Mouse (Mus musculus) cerebellum, postnatal 14 days (tissue): ENCODE results near the gene Cdkl3.
A peak's percentile ranks its signal among the peaks of the same experiment; 100 is the strongest.
"Not testable (repeated sequence)": the region's sequence is repeated elsewhere in the genome, so short reads cannot be mapped to it uniquely, and the experiment has no call there.

Source experiments
- DNase-seq, 2 experiments: peaks; one replicate each; pipeline ENCODE4 v3.0.0; 2021; ENCODE audit warnings: mixed read lengths in 2 of 2

Gene Cdkl3

DNA sequence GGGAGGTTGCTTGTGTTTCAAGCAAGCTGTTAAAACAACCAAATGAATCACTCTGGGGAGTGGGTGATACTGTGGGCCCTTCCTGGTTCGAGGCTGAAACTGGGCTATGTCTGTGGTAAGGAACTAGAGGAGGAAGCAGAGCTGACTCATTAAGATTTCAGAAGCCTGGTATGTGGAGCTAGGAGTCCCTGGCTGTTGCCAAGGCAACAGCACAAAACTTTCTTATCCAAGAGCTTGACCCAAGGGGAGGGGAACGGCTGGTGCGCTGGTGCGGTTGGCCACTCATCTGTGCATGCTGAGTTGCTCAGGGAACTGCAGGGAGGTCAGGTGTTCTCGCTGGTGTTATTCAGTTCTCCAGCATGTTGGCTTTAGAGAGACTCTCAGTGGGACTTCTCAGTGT, 76.0 kb downstream of the Cdkl3 start:
- no peak for DNase-seq

DNA sequence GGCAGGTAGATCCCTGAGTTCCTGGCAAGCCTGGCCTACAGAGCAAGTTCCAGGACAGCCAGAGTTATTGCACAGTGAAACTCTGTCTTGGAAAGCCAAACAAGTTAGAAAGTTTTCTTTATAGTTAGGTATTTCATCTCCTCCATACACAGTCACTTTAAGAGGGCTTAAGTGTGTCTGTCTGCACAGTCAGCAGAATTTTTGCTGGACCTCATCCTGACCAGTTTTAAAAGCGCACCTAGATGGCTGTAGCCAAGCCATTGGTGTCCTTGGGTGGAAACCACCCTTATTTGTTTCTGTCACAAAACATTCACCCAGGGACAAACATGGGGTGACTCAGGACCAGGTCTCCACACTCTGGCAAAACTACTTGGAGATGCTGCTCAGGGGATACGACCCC, 76.6 kb downstream of the Cdkl3 start:
- no peak for DNase-seq

DNA sequence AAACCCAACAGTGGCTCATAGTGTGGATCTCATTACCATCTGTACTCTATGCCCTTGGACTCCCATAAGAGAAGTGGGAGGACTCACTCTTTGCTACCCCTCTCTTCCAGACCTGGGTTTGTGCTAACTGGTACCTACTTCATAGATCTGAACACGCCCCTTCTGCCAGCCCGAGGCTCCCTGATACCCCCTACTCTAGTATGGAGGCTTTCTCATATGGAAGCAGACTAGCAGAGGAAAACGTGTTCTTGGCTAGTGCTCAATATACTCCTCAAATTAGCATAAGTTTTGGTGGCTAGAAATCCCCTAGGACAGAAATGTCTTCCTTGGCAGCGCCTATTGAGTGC, 81.8 kb downstream of the Cdkl3 start:
- no peak for DNase-seq

DNA sequence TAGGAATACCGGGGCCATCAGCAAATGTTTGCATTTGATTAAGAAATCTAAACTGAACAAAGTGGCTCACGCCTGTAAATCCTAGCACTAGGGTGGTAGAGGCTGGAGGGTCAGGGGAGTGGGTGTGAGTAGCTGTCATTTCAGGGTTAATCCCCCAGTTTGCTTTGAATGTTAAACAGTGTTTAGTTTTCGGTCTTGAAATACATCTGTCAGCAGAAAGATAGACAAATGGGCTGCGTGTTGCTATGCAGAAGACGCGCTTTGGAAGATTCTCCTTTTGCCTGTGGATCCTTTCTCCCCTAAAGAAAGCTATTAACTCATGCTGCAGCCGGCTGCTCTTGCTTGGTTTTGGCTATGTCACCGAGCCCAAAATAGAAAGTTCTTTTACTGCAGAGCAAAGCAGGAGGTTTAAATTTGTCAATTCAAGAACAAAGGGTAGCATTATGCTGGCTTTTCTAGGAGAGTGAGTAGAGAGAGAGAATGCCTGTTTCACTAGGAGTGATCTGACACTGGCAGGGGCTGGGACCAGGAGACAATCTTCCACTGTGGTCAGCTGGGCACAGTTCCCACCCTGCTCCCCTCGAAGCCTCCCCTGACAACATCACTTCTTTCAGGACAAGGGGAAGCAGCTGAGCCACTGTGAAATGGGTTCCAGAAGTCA, 82.3 kb downstream of the Cdkl3 start:
- DNase-seq = peak in 1 of 2 experiments; percentile 24

DNA sequence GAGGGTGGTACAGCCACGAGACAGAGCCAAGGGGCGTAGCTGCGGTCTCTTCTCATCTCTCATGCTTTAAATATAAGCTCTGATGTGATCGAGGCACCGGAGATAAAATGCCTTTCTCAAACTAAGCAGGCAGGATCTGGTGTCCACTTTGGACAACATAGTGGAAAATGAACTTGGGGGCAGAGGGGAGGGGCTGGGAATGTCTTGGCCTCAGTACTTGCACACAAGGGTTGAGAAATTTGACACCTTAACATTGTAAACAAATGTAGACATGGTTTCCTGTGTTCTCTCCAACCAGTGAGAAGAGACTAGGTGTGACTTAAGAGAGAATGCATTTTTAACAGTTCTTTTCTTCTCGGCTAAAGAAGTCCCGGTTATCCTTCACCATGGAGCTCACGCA, 85.3 kb downstream of the Cdkl3 start:
- DNase-seq = no peak

DNA sequence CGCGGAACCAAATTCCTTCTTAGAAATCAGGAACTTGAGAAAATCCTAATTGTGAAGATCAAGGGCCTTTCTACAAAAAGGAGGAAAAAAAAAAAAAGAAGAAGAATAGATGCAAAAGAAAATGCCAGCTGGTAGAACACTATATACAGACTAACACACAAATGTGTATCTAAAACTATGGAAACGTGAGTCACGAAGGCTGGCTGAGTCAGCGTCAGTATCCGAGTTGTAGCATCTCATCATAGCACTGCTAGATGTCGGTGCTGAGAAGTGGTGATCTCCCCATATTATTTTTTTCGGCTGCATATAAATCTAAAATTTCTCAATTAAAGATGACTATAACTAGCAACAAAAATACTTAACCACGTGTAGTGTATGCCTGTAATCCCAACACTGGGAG, 87.2 kb downstream of the Cdkl3 start:
- DNase-seq = no peak

DNA sequence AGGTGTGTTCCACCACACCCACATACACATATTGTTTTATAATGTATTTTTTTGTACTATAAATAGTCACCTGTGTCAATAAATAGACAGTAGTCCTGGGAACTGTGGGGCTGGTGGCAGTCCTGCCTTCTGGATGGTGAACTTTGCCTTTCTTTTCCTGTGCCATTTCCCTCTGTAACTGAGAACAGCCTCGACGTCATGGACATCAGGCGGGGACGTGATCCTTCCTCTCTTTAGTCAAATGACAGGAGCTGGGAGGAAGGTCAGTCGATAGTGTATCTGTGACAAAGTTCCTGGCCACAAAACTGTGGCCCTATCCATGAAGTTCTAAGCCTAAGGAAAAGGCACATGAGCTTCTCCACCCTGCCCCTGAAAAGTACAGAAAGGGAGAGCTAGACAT, 90.5 kb downstream of the Cdkl3 start:
- DNase-seq = no peak

DNA sequence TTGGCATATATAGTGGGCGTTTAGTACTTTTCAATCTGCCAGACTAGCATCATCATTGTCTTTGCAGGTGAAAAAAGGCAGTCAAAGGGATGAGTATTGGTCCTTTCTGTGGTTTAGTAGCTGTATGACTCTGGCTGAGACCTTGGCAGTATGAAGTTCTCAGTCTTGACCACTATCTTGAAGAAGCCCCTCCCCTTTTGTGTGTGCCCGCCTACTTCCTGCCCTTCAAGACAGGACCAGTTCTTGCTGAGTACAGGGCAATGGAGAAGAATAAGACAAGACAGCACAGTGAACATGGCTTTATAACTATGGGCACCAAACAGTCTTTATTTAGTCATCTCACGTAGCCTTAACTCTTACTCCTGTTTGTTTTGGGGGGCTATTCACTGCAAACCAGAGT, 93.0 kb downstream of the Cdkl3 start:
- no peak for DNase-seq

DNA sequence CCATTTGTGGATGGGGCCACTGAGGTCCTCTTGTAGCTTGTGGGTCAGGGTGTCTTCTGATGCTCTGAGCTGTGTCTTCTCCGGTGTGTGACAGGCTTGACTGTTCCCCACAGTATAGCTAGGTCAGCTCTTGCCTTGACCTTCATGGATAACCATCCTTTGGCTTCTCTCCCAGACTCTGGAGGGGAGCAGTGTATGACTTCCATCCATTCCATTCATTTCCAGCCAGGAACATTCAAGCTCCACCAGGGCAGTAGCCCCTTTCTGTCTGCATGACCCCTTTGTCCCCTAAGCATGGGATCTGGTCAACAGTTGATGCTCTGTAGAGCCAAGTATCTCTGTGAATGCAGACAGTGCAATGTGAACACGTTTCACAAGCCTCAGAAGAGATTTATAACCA, 93.6 kb downstream of the Cdkl3 start:
- DNase-seq = peak; percentile 43 to 46

DNA sequence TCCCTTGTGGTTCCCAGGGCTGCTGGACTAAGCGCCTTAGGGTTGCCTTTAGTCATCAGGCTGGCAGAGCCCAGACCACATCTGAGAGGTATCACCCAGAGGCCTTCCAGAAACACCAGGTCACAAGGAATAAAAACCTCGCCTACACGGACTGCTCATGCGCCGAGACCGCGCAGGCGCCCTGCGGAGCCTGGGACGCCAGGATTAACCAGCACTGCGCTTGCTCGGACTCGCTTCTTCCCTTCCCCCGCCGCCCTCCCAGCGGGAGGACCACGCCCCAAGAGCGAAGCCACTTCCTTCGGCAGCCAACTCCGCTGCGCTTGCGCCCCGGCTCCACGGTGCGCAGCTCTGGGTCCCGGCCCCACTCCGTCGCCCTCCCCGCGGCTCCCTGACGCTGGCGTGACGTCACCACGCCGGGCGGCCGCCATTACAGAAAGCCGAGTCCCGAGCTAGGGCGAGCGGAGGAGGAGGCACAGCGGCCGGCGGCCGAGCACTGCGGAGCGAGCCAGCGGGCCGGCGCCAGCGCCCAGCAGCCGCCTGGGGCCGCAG, 94.5 kb downstream of the Cdkl3 start, which contains the start of gene Ppp2ca:
Gene Ppp2ca, plus strand, starts transcription at position 284 of the 549 bp plus-strand sequence.
- DNase-seq = peak; percentile 98 to 99

DNA sequence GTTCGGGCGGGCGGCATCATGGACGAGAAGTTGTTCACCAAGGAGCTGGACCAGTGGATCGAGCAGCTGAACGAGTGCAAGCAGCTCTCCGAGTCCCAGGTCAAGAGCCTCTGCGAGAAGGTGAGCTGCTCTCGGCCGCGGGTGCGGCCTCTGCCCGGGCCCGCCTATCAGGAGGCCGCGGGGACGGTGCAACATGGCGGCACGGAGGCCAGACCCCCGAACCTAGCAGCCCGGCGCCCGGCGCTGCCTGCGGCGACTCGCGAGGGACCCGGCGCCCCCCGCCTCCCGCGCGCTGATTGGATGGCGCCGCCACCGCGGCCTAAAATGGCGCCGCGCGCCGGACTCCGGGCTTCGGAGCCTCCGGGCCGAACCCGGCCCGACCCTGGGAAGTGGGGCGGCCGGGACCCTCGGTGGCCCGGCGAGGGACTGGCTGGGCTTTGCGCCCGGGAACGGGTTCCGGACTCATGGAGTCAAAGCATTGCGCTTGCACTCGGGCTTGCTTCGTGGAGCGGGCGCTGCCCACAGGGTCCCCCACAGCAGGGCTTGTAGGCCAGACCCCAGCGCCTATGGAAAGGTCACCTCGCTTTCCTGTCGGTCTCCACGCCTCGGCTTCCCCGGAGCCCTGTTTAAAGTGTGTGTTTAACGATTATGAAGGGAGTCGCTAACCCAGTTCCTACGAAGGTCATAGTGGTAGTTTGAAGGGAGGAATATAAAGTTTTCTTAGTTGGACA, 95.2 kb downstream of the Cdkl3 start:
- peak; percentile 78 to 81 for DNase-seq

DNA sequence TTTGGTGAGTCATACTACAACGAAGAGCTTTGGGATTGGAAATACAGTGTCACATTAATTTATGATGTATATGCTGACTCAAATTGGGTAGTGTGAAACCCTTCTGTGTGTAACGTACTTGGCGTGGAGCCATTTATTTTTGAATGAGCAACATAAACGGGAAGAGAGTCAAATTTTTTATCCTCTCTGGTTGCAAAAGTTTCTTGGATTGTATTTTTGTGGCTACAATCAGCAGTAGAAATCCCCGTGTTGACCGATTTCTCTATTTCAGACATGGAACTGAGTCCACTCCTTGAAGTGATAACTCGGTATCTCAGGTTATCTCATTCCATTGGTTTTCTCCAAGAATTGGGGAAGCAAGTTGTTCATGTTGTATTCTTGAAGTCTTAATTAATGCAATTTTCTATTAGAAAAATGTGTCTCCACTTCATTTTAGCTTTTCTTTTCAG, 95.8 kb downstream of the Cdkl3 start:
- DNase-seq = no peak

DNA sequence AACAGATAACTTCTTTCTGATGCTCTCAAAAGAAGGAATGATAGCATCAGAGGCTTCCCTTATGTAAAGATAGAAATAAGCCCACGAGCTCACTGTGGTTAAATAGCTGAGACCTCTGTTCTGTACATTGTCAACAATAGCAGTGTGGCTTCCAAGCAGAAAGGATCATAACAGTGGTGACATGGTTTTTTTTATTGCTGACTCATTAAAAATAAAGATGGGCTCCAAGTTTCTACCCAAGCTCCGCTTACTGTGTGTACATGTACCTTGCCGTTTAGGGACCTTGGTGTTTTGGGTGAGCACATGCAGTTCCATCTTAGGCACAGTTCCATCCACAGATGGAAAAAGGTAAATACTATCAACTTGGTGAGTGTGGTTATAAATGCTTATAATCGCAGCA, 99.0 kb downstream of the Cdkl3 start:
- DNase-seq = no peak

DNA sequence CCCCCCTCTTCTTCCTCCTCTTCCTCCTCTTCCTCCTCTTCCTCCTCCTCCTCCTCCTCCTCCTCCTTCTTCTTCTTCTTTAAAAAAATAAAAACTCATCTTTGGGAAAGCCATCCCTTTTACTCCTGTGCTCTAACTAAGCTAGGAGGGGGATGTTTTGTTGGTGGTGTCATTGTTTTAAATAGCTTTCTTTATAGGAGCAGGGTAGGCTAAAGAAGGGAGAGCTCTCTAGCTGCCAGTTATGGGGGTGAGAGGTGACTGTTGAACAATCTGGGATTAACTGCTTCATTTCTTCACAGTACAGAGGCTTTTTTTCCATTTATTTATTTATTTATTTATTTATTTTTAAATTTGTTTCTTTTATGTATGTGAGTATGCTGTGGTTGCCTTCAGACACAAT, 101.5 kb downstream of the Cdkl3 start:
- no peak for DNase-seq

DNA sequence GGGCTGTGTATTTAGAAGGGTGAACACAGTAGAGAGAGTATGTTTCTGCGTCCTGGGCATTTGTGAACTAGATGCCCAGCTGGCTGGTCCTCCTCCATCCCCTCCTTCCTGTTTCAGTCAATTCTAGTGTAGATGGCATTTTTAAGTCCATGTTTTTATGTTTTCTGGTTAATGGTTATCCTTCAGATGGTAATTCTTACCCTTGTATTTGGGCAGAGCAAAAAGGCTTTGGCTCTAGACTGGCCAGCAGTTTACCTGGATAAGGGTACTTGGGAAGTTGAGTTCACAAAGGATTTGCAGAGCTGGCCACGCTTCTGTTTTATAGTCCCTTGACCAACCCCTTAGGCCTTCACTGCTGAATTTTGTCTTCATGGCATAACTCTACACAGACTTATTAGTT, 102.0 kb downstream of the Cdkl3 start:
- DNase-seq = no peak

DNA sequence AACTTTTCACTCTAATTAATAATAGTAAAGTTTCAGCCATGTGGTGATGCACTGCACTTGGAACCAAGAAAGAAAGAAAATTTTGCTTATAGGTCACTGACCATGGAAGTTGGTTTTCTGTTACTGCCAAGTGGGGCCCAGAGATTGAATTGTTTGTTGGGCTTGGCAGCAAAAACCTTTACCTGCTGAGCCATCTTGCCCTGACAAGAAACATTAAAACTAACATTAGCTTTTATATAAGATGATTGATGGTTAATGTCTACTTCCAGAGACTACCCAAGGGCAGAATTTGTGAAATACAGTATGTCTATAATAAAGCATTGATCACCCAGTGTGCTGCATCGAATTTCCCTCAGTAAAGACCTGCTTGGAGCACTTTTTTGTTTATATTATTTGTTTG, 102.4 kb downstream of the Cdkl3 start:
- no peak for DNase-seq

DNA sequence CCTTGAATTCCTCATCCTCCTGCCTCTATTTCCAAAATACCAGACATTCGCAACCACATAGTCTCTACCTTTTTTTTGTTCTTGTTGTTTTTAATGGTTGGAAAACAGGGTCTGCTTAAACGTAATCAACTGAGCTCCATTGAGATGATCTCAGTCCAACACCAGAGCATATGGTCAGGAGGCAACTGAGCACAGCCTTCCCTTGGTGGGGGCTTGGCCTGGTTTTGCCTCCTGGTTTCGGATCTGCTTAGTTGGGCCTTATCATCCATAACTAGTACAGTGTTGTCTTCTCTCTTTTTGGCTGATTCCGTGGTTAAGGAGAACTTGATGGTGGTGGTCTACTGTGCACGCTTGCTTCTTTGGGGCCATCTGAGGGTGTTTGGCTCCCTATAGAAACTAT, 104.8 kb downstream of the Cdkl3 start:
- DNase-seq = peak in 1 of 2 experiments; percentile 44

DNA sequence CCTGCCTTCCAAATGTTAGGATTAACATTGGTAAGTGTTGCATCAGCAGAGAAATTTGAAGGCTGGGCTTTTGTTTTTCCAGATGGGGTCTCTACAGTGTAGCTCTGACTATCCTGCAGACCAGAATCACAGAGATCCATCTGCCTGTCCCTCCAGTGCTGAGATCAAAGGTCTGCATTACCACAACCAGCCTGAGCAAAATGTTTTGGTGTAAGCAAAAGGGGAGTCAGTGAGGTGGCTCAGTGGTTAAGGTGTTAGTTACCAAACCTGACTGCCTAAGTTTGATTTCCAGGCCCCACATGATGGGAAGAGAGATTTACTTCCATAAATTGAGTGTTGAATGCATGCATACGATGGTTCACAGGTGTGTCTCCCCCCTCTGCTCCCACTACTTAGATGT, 105.4 kb downstream of the Cdkl3 start:
- no peak for DNase-seq

DNA sequence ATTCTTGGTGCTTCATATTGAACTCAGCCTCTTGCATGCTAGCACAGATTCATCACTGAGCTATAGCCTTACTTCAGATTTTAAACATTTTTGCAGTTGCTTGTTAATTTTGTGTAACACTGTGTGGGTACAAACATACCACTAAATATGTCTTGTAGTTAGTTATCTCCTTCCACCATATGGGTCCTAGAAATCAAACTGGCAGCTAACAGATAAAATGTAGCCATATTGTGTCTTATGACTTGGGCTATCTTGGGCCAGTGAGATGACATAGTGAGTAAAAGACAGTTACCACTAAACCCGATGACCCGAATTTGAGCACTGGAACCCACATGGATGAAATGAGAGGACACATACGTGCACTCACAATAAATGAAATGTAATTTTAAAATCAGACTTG, 111.5 kb downstream of the Cdkl3 start:
- DNase-seq = no peak

DNA sequence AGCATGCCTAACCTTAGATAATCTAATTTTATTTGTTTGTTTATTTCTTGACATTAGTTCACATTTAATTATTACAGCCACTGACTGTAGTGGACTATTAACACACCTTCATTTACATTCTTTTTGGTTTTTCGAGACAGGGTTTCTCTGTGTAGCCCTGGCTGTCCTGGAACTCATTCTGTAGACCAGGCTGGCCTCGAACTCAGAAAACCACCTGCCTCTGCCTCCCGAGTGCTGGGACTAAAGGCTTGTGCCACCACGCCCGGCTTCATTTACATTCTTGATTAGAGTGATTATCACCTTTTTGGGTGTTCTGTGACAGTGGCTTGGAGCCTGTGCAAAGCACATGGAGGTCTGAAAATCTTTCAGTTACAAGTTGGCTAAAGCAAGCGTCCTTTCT, 112.1 kb downstream of the Cdkl3 start:
- not testable (repeated sequence) for DNase-seq

DNA sequence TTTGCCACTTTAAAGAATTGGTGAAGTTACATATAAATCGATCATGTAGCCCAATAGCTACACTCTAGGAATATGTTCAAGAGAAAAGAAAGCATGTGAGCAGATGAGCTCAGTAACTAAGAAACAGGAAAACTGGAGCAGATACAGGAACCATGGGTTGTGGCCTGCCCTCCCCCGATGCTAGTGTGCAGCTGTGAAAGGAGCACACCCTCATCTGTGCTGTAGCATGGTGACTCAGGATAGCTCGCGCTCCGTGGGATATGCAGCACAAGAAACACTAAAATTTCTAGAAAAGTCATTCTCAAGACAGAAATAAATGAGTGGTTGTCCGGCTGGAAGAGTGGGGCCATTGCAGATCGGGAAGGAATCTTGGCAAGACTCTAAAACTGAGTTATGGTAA, 113.1 kb downstream of the Cdkl3 start:
- DNase-seq = no peak

DNA sequence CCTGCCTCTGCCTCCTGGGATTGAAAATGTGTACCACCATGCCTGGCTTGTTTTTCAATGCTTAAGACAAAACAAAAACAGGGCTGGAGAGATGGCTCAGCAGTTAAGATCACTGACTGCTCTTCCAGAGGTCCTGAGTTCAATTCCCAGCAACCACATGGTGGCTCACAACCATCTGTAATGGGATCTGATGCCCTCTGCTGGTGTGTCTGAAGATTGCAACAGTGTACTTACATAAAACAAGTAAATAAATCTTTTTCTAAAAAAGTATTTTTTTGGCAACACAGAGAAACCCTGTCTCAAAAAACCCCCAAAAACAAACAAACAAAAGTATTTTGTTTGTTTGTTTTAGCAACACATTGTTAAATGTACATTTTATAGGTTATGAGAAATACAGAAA, 116.4 kb downstream of the Cdkl3 start:
- not testable (repeated sequence) for DNase-seq

DNA sequence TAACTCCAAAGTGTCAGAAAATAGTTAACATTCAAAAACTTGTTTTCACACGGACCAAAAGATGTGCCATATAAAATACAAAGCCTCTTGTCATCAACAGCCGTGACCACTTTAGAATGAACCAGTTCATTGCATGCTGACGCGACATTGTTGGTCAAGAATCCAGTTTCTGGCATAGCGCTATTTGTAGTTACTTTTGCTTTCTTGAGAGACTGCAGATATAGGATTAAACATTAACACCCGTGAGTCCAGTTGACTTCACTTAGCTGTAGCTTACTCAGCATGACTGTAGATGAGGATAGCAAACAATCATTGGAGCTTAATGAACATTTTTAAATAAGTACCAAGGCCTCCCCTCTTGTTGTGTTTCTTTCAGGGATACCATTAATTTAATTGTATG, 118.0 kb downstream of the Cdkl3 start:
- DNase-seq = no peak

DNA sequence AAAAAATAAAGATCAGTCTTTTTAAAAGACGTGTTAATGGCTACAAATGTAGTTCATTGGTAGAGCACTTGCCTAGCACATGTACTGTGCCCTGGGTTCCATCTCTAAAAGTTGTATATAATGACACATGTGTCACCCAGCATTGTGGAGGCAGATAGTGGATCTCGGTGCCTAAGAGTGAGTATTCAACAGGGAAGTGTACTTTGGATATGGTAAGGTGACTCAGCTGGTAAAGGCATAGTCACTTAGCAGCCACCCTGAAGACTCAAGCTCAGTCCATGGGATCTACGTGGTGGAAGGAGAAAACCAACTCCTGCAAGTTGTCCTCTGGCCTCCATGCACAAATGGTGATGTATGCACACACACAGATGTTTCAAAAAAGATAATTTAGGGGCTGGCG, 120.4 kb downstream of the Cdkl3 start:
- no peak for DNase-seq

DNA sequence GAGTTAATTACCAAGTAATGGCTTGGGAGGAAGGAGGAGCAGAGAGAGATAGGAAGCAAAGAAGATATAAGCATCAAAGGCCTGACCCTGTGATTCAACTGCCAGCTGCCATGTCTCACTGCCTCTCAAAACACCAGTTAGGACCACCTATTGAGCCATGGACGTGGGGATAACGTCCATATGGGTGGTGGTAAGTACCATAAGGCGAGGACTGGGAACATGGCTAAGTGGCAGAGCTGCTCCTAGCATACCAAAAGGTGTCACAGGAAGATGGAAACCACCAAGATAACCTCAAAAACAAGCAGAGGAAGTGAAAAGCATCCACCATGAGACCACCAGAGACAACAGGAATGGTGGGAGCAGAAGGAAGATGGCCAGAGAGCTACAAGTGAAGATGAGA, 123.1 kb downstream of the Cdkl3 start:
- no peak for DNase-seq
